Mouse (Mus musculus) intestine, embryonic 16.5 days (tissue): Measurements from ENCODE around the gene Sergef. TPM values are rescaled to one million over a fixed set of nuclear protein-coding genes. Genes with fewer than 3 reads are reported as not detected.
A peak's percentile ranks its signal among the peaks of the same experiment; 100 is the strongest.
"Not testable (repeated sequence)": the region's sequence is repeated elsewhere in the genome, so short reads cannot be mapped to it uniquely, and the experiment has no call there.

Source experiments
- ATAC-seq: fragments of 200-750 bp; cut with Nextera tagmentation; 2 replicates; pipeline ENCODE4 v1.8.0; 2017; ENCODE audit warnings: moderate TSS enrichment, moderate library complexity
- H3K27ac ChIP-seq: fragments of 300-500 bp; sonication (generic); 2 replicates; pipeline ENCODE4 v1.5.1; 2014; ENCODE audit warnings: mild to moderate bottlenecking, low read length
- H3K27me3 ChIP-seq: fragments of 300-500 bp; sonication (generic); replicated peaks from 2 replicates; pipeline ENCODE4 v1.6.1; 2014; ENCODE audit warnings: low read length, control low read depth, mixed read lengths; ENCODE audit not compliant: control insufficient read depth, insufficient read depth
- H3K36me3 ChIP-seq: fragments of 300-500 bp; sonication (generic); 2 replicates; pipeline ENCODE4 v1.6.1; 2014; ENCODE audit warnings: low read length, control low read depth; ENCODE audit not compliant: control insufficient read depth, insufficient read depth
- H3K4me1 ChIP-seq: fragments of 300-500 bp; sonication (generic); 2 replicates; pipeline ENCODE4 v1.6.1; 2014; ENCODE audit warnings: low read length, control low read depth, mixed read lengths; ENCODE audit not compliant: control insufficient read depth, insufficient read depth
- H3K4me2 ChIP-seq: fragments of 300-500 bp; sonication (generic); 2 replicates; pipeline ENCODE4 v1.6.1; 2014; ENCODE audit warnings: low read depth, low read length, control low read depth
- H3K4me3 ChIP-seq: fragments of 300-500 bp; sonication (generic); 2 replicates; pipeline ENCODE4 v1.5.1; 2014; ENCODE audit warnings: mild to moderate bottlenecking, low read length
- H3K9ac ChIP-seq: fragments of 300-500 bp; sonication (generic); 2 replicates; pipeline ENCODE4 v1.6.1; 2014; ENCODE audit warnings: low read depth, low read length
- H3K9me3 ChIP-seq: fragments of 300-500 bp; sonication (generic); 2 replicates; pipeline ENCODE4 v1.6.1; 2016; ENCODE audit warnings: low read length, control low read depth; ENCODE audit not compliant: control insufficient read depth
- WGBS: fragments of 180-500 bp; shearing (Covaris S2); extraction: QIAGEN DNeasy Blood & Tissue Kit; methylation state at CpG from one replicate; pipeline ENCODE4 v1.1.7; 2014; 5-methylcytosine and 5-hydroxymethylcytosine counted together
- polyA plus RNA-seq: library from polyadenylated mRNA; unstranded; fragments of >200 nt; fragmentation: Nextera tagmentation; extraction: Ambion mirVana; gene quantifications from 2 replicates; pipeline ENCODE4 v1.2.1, GENCODE M21; 2015

The Sergef gene
- polyA plus RNA-seq, 1 experiment from 2014 or later = 14.6 TPM

- Histone ChIP-seq H3K9me3 (no peaks in the 10 kb centered on the region), H3K4me2 (no peak overlapping the region), H3K27me3 (peaks cover 11% of the 10 kb centered on the region; the same call in 1 of the 2 replicates), H3K4me1 (0 out of 2 replicates have a peak, but pooled peaks cover 2% of the 10 kb centered on the region), H3K27ac (no peak overlapping the region), H3K4me3 (no peak overlapping the region), H3K9ac (no peak overlapping the region), H3K36me3 (no peaks in the 10 kb centered on the region)
- no peak for ATAC-seq
- WGBS = 33% methylated on average over 9 of the region's 9 CpGs
These were observed 25.6 kb upstream of the Sergef start for GRCm38 (mm10) chr7:46665236-46665635.

DNA sequence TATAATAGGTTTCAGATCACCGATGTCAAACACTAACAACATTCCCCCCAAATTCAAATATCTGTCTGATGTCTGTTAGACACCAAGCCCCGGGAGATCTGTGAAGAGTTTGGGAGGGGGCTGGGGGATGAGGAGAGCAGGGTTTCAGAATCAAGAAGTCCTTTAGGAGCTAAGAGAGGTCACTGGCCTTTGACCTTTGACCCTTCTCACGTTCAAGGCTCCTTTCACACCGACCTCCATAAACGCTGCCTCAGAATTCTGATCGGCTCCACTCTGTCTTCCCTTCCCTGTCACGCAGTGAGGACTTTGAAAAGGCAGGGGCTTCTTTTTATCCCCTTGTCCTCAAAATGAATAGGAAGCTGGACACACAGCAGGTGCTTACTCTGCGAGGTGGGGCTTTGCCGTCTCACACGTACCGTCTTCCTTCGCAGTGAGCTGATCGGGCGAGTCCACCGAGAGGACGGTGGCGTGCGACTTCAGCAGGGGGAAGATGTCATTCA is 22.0 kb upstream of the Sergef start:
- WGBS = 43% methylated on average over 18 of the region's 18 CpGs

GRCm38 (mm10) chr7:46652279-46652678 is 12.7 kb upstream of the Sergef start:
- no peaks in the 10 kb centered on the region for H3K4me1 ChIP-seq
- H3K4me3 ChIP-seq = no peak overlapping the region
- H3K9me3 ChIP-seq = no peaks in the 10 kb centered on the region
- WGBS = 58% methylated on average over 2 of the region's 2 CpGs
- no peak overlapping the region for H3K4me2 ChIP-seq
- no peak overlapping the region for H3K27ac ChIP-seq
- H3K36me3 ChIP-seq = no peaks in the 10 kb centered on the region
- H3K9ac ChIP-seq = no peak overlapping the region
- no peak for ATAC-seq
- no peaks in the 10 kb centered on the region for H3K27me3 ChIP-seq

More for the DNA sequence above, 22.0 kb upstream of the Sergef start:
- Histone ChIP-seq H3K27me3 (peaks cover 4% of the 10 kb centered on the region; the same call in 1 of the 2 replicates), H3K27ac (no peak overlapping the region), H3K9me3 (no peaks in the 10 kb centered on the region), H3K4me1 (no peaks in the 10 kb centered on the region), H3K9ac (no peak overlapping the region; the same call in 1 of the 2 replicates), H3K4me3 (no peak overlapping the region), H3K4me2 (no peak overlapping the region), H3K36me3 (no peaks in the 10 kb centered on the region)
- no peak for ATAC-seq

DNA sequence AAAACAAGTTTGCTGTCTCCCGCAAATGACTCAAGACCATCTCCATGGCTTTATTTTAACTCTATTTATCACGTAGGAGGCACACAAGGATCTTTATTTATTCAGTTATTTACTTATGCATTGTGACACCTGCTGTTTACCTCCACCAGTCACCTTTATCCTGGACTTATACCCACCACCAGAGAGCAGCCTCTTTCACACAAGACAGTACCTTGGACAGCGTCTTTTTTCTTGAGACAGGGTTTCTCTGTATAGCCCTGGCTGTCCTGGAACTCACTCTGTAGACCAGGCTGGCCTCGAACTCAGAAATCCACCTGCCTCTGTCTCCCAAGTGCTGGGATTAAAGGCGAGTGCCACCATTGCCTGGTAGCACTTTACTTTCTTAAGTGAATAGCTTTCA is 10.6 kb upstream of the Sergef start:
- not testable (repeated sequence) for H3K9ac ChIP-seq, ATAC-seq, H3K4me2 ChIP-seq, H3K4me1 ChIP-seq, H3K9me3 ChIP-seq, H3K36me3 ChIP-seq, H3K27me3 ChIP-seq, H3K4me3 ChIP-seq, H3K27ac ChIP-seq
- WGBS = 41% methylated on average over 5 of the region's 5 CpGs

DNA sequence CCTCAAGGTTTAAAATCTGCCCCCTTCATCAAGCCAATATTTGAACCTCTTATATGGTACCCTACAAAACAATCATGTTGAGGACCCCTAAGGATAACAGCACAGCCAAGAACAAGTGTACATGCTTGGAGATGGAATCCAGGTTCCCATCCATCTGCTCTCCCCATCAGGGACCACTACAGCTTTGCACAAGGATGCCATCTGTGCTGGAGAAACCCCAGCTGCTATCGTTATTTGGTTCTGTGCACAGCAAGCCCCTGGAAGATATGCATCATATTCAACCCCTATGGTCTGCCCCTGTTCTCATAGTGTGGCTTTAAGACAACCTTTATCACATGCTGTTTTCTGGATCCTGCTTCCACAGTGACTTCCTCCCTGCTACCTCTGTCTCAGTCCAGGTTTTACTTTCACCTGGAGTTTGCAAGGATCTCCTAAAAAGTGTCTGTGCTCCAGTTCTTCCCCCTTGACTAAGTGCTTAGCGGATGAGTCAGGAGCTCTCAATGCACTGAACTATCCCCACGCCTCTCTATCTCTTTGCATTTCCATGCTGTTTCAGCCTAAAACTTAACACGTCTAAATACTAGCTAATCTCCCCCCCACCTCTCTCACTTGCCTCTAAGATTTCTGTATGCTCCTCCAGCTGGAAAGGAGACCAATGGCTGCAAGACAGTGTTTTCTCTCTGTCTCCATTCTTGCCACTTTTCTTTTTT is 9.0 kb upstream of the Sergef start:
- no peak overlapping the region for H3K4me3 ChIP-seq
- 72% methylated on average over 4 of the region's 4 CpGs for WGBS
- H3K9ac ChIP-seq = no peak overlapping the region
- no peaks in the 10 kb centered on the region for H3K36me3 ChIP-seq
- H3K4me1 ChIP-seq = no peaks in the 10 kb centered on the region
- no peak overlapping the region for H3K4me2 ChIP-seq
- H3K9me3 ChIP-seq = no peaks in the 10 kb centered on the region
- H3K27me3 ChIP-seq = no peaks in the 10 kb centered on the region
- no peak overlapping the region for H3K27ac ChIP-seq
- ATAC-seq = no peak

DNA sequence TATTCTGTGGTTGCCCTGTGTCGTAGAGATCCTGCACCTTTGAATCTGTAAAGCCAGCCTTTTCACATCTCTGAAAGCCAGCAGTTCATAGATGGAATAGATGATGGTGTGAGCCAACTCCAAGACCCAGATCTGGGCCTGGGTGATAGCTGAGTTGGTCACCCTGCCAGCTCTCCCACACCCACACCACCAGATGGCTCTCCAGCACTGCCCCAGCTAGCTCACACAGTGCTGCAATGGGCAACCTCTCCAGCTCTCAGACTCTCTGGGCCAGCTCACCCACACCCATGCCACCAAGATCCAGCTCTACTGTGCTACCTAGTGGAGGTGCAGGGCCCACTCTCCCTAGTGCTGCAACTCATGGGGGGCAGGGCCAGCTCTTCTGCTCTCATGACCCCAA is 3.6 kb upstream of the Sergef start:
- H3K9ac ChIP-seq = no peak overlapping the region
- peaks cover 4% of the 10 kb centered on the region; the same call in 1 of the 2 replicates for H3K27me3 ChIP-seq
- no peak overlapping the region for H3K27ac ChIP-seq
- WGBS = 88% methylated on average over 1 of the region's 1 CpGs
- H3K9me3 ChIP-seq = no peaks in the 10 kb centered on the region
- H3K4me3 ChIP-seq = no peak overlapping the region
- H3K4me1 ChIP-seq = peaks cover 12% of the 10 kb centered on the region; the same call in 1 of the 2 replicates
- no peak for ATAC-seq
- H3K4me2 ChIP-seq = no peak overlapping the region
- H3K36me3 ChIP-seq = no peaks in the 10 kb centered on the region

DNA sequence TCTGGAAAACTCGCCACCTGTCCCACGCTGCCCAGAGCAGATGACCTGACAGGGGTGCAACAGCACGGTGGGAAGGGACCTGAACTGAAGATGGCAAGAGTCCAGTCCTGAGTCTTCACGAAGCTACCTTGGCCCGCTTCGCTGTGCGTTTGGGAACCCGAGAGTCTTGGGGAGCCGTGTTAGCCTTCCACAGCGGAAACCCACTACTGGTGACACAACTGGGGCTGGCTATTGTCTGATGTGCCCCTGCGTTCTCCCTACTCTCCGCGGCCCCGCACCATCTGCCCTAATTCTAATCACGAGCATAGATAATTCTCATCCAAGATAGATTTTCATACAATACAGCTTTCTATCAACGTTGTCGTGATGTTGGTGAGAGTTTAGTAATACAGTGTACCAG is 455 bp upstream of the Sergef start:
- H3K4me3 ChIP-seq = peak overlapping the region; percentile 83
- 14% methylated on average over 17 of the region's 17 CpGs for WGBS
- peak overlapping the region; percentile 96 for H3K4me2 ChIP-seq
- no peaks in the 10 kb centered on the region for H3K9me3 ChIP-seq
- H3K36me3 ChIP-seq = no peaks in the 10 kb centered on the region
- H3K27me3 ChIP-seq = peaks cover 4% of the 10 kb centered on the region; the same call in 1 of the 2 replicates
- no peak for ATAC-seq
- no peak overlapping the region for H3K27ac ChIP-seq
- peak overlapping the region; percentile 84 for H3K9ac ChIP-seq
- peaks cover 12% of the 10 kb centered on the region for H3K4me1 ChIP-seq

DNA sequence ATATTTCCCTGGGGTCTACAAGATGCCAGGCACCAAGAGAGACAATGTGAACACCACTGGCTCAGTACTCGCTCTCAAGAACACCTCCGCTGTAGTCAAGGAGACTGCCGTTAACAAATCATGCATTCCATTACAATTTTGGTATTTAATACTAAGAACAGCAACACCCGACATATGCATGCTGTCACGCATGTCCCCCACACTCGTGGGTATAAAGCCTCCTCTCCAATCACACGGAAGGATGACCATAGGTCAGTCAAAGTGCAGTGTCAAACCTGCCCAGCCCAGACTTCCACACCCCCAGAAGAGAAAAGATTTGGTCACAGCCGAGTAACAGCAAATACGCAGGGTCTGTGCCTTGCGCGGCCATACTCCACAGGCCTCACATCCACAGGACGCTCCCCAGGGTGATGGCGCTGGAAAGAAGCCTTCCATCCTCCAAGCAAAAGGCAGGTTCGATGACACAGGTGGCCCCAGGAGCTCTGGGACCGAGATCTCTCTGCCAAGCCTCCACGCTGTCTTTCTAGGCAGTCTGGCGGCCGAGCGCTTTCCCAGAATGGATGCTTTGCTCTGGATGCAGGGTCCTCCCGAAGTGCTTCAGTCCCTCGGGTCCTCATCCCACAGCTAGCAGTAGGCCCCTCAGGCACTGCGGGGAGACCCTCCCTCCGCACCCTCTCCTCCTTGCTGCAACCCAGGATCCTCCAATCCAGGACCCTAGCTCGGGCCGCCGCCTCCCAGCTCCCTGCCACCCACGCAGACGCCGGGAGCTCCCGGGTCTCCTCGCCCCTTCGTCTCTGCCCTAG is 517 bp downstream of the Sergef start:
- H3K27me3 ChIP-seq = peaks cover 4% of the 10 kb centered on the region; the same call in 1 of the 2 replicates

GRCm38 (mm10) chr7:46628375-46628975 is 11.1 kb downstream of the Sergef start:
- Histone ChIP-seq H3K4me3 (no peak overlapping the region), H3K4me1 (no peaks in the 10 kb centered on the region), H3K36me3 (no peaks in the 10 kb centered on the region), H3K27ac (no peak overlapping the region), H3K9ac (no peak overlapping the region), H3K4me2 (no peak overlapping the region), H3K27me3 (no peaks in the 10 kb centered on the region), H3K9me3 (no peaks in the 10 kb centered on the region)
- ATAC-seq = no peak
- WGBS = 76% methylated on average over 8 of the region's 8 CpGs

More for the DNA sequence above, 517 bp downstream of the Sergef start:
- H3K4me2 ChIP-seq = peak overlapping the region; percentile 96
- peak overlapping the region; percentile 84 for H3K9ac ChIP-seq
- ATAC-seq = no peak; the same call in none of the 2 replicates
- 9% methylated on average over 32 of the region's 32 CpGs for WGBS
- H3K27ac ChIP-seq = peak overlapping the region; percentile 27; the same call in 1 of the 2 replicates
- peak overlapping the region; percentile 83 for H3K4me3 ChIP-seq
- H3K9me3 ChIP-seq = no peaks in the 10 kb centered on the region
- H3K4me1 ChIP-seq = peaks cover 12% of the 10 kb centered on the region
- H3K36me3 ChIP-seq = no peaks in the 10 kb centered on the region
